In genomic region chr6:89655011-89655410, GRCm38 (mm10) we compare ENCODE assay signal across 28 mouse cellular contexts. TPM values are rescaled to one million over a fixed set of nuclear protein-coding genes. Genes with fewer than 3 reads are reported as not detected.
DNase-seq lines count a peak whose midpoint lies in the region; ATAC-seq lines count a peak whose summit lies in the region.
"Had no signal": no experiment of that assay in that cellular context is flagged by ENCODE, and none has a peak within 500 bp of the region (broad histone marks: within the 10 kb centered on the region; RNA-seq: fewer than 3 reads in every experiment).

No protein-coding gene starts in this region.

- H3K27ac ChIP-seq in intestine, embryonic 16.5 days (ENCODE audit: low read length): no peak overlapping the region
- H3K27ac ChIP-seq in intestine, embryonic 15.5 days: no peak overlapping the region
- H3K27ac ChIP-seq: embryonic facial prominence, embryonic 12.5 days; embryonic facial prominence, embryonic 15.5 days; gastrocnemius, adult 2 months; hindbrain, embryonic 12.5 days; hindbrain, embryonic 15.5 days had no signal

- peak; percentile 38; the same call in 1 of the 2 replicates for ATAC-seq in intestine, embryonic 16.5 days
- ATAC-seq in intestine, embryonic 15.5 days: no peak
- ATAC-seq: forebrain, embryonic 14.5 days; forebrain, postnatal 0 days; Patski had no signal

- no peaks in the 10 kb centered on the region for H3K36me3 ChIP-seq in intestine, embryonic 16.5 days (ENCODE audit: control insufficient read depth, insufficient read depth, low read length)
- no peaks in the 10 kb centered on the region for H3K36me3 ChIP-seq in intestine, embryonic 15.5 days
- H3K36me3 ChIP-seq: embryonic facial prominence, embryonic 12.5 days; embryonic facial prominence, embryonic 15.5 days had no signal

- WGBS in intestine, embryonic 16.5 days: 85% methylated on average over 3 of the region's 3 CpGs
- WGBS in intestine, embryonic 15.5 days: 93% methylated on average over 3 of the region's 3 CpGs

- no peaks in the 10 kb centered on the region for H3K27me3 ChIP-seq in intestine, embryonic 16.5 days (replicated peaks; ENCODE audit: control insufficient read depth, insufficient read depth, low read length)
- no peaks in the 10 kb centered on the region for H3K27me3 ChIP-seq in intestine, embryonic 15.5 days (replicated peaks)
- H3K27me3 ChIP-seq: CH12.LX; embryonic facial prominence, embryonic 12.5 days; embryonic facial prominence, embryonic 15.5 days; hindbrain, embryonic 12.5 days; hindbrain, embryonic 15.5 days; Patski had no signal

- H3K4me3 ChIP-seq in intestine, embryonic 16.5 days (ENCODE audit: low read length): no peak overlapping the region
- H3K4me3 ChIP-seq in intestine, embryonic 15.5 days (replicated peaks): no peak overlapping the region
- H3K4me3 ChIP-seq: embryonic facial prominence, embryonic 12.5 days; embryonic facial prominence, embryonic 15.5 days; gastrocnemius, adult 2 months; hindbrain, embryonic 12.5 days; hindbrain, embryonic 15.5 days had no signal

- H3K4me2 ChIP-seq in intestine, embryonic 16.5 days (ENCODE audit: low read depth, low read length): no peak overlapping the region
- no peak overlapping the region for H3K4me2 ChIP-seq in intestine, embryonic 15.5 days (replicated peaks)
- H3K4me2 ChIP-seq: embryonic facial prominence, embryonic 12.5 days; embryonic facial prominence, embryonic 15.5 days; heart, embryonic 11.5 days; hindbrain, embryonic 12.5 days; hindbrain, embryonic 15.5 days had no signal

- H3K9ac ChIP-seq in intestine, embryonic 16.5 days (ENCODE audit: low read depth, low read length): no peak overlapping the region
- H3K9ac ChIP-seq in intestine, embryonic 15.5 days: no peak overlapping the region
- H3K9ac ChIP-seq: embryonic facial prominence, embryonic 12.5 days; embryonic facial prominence, embryonic 15.5 days; forebrain, postnatal 0 days; hindbrain, embryonic 12.5 days; hindbrain, embryonic 15.5 days had no signal

- H3K9me3 ChIP-seq in intestine, embryonic 16.5 days (ENCODE audit: control insufficient read depth, low read length): no peaks in the 10 kb centered on the region
- H3K9me3 ChIP-seq in intestine, embryonic 15.5 days: no peaks in the 10 kb centered on the region
- H3K9me3 ChIP-seq: embryonic facial prominence, embryonic 12.5 days; embryonic facial prominence, embryonic 15.5 days; G1E; hindbrain, embryonic 12.5 days; hindbrain, embryonic 15.5 days had no signal

- H3K4me1 ChIP-seq in intestine, embryonic 16.5 days (ENCODE audit: control insufficient read depth, insufficient read depth, low read length): no peaks in the 10 kb centered on the region
- H3K4me1 ChIP-seq in intestine, embryonic 15.5 days (replicated peaks): no peaks in the 10 kb centered on the region
- H3K4me1 ChIP-seq: embryonic facial prominence, embryonic 12.5 days; embryonic facial prominence, embryonic 15.5 days; hindbrain, embryonic 12.5 days; hindbrain, embryonic 15.5 days had no signal

- peak; percentile 47 to 53 for DNase-seq in kidney, adult 8-10 months
- DNase-seq in kidney, postnatal 14 days: no peak
- DNase-seq in kidney, postnatal 36 days: peak; percentile 55 to 70
- no peak for DNase-seq in kidney, postnatal 10 days
- DNase-seq: adrenal gland, postnatal 10 days; cerebellum, adult 11 months; cerebellum, adult 2 months; cerebellum, adult 9-11 months; cerebellum, postnatal 25 days; forebrain, postnatal 0 days; gastrocnemius, adult 2 months; gastrocnemius, postnatal 14 days; heart, adult 11 months had no signal

RNA-seq across cellular contexts. Expression of gene Txnrd3, which starts 11.2 kb away (rescaled TPM):
- 6.1 and 6.6 TPM in 2 replicates for polyA plus RNA-seq in intestine, embryonic 16.5 days (2015; fragmentation: Nextera tagmentation; extraction: Ambion mirVana)
- 8.5 and 8.8 TPM in 2 replicates for polyA plus RNA-seq in intestine, embryonic 15.5 days (2015; fragmentation: Nextera tagmentation; extraction: Ambion mirVana)

RNA-seq across cellular contexts. Expression of gene Vmn1r40, which starts 52.3 kb away (rescaled TPM):
- polyA plus RNA-seq in intestine, embryonic 16.5 days (2015; fragmentation: Nextera tagmentation; extraction: Ambion mirVana): not detected in 2 replicates
- polyA plus RNA-seq in intestine, embryonic 15.5 days (2015; fragmentation: Nextera tagmentation; extraction: Ambion mirVana): not detected in 2 replicates
- polyA plus RNA-seq: cerebellum, adult 2 months; embryonic facial prominence, embryonic 12.5 days; embryonic facial prominence, embryonic 15.5 days; forebrain, embryonic 11.5 days; forebrain, embryonic 14.5 days; forebrain, postnatal 0 days; frontal cortex, adult 2 months; G1E; heart, embryonic 11.5 days; heart, embryonic 14.5 days; heart, postnatal 0 days; hindbrain, embryonic 12.5 days; hindbrain, embryonic 15.5 days had no signal

RNA-seq across cellular contexts. Expression of gene Chchd6, which starts 59.6 kb away (rescaled TPM):
- polyA plus RNA-seq in intestine, embryonic 16.5 days (2015; fragmentation: Nextera tagmentation; extraction: Ambion mirVana): 36.8 and 41.3 TPM in 2 replicates
- polyA plus RNA-seq in intestine, embryonic 15.5 days (2015; fragmentation: Nextera tagmentation; extraction: Ambion mirVana): 40.6 and 44.1 TPM in 2 replicates

Comparison
In these comparisons a context has a peak if more than half of its experiments do, and no peak if none do; other contexts are left out.
1. DNase-seq: peak in kidney, adult 8-10 months (2 of 2) and kidney, postnatal 36 days (2 of 2); none in kidney, postnatal 14 days (single experiment) and kidney, postnatal 10 days (single experiment).